Mouse (Mus musculus) cortical plate, adult 2 months (tissue): ENCODE data around the gene Zfp74.

ENCODE experiments used
- CTCF ChIP-seq: fragments of 200-500 bp; IDR thresholded peaks from 2 replicates; pipeline ENCODE4 v1.5.1; 2011; ENCODE audit warnings: mild to moderate bottlenecking, control low read depth, low read length; ENCODE audit not compliant: insufficient read depth; ENCODE audit errors: extremely low read depth
- POLR2A ChIP-seq: fragments of 200-500 bp; IDR thresholded peaks from 2 replicates; pipeline ENCODE4 v1.6.1; 2011; ENCODE audit warnings: mild to moderate bottlenecking, low read length, control low read depth; ENCODE audit not compliant: insufficient read depth; ENCODE audit errors: extremely low read depth

DNA sequence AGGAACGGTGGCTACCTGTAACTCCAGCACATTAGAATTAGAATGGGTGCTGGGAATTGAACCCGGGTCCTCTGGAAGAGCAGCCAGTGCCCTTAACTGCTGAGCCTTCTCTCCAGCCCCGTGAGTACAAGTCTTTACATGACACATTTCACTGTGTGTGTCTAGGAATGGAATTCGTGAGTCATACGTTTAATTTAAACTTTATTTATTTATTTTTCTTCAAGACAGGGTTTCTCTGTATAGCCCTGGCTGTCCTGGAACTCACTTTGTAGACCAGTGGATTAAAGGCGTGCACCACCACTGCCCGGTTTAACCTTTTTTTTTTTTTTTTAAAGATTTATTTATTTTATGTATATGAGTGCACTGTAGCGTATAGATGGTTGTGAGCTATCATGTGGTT, 41.2 kb upstream of the Zfp74 start:
- TF ChIP-seq POLR2A (no peak), CTCF (no peak)
